Comparison of ENCODE assay signal across 18 mouse cellular contexts in the genomic region with DNA sequence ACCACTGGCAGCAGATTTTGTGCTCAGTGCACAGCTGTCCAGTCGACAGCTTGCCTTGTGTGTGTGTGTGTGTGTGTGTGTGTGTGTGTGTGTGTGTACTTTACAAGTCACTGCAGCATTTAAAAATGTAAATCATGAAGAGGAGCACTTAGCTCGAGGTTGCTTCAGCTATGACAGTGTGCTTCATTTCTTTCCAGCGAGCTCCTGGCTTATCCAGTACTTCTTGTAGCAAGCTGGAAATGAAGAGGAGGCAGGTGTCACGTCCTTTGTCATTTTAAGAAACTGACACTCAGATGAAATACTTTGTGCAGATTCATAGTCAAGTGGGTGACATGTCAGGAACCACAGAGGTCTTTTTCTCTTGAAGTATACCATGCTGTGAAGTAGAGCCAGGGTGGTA.
DNase-seq lines count a peak whose midpoint lies in the region; ATAC-seq lines count a peak whose summit lies in the region.
"Had no signal": no experiment of that assay in that cellular context is flagged by ENCODE, and none has a peak within 500 bp of the region (broad histone marks: within the 10 kb centered on the region; RNA-seq: fewer than 3 reads in every experiment).

No protein-coding gene starts in this region.

- no peaks in the 10 kb centered on the region for H3K9me3 ChIP-seq in forebrain, embryonic 16.5 days (ENCODE audit: control insufficient read depth, low read length)
- H3K9me3 ChIP-seq in midbrain, embryonic 10.5 days (replicated peaks) = no peaks in the 10 kb centered on the region
- H3K9me3 ChIP-seq in neural tube, embryonic 14.5 days (ENCODE audit: control insufficient read depth, low read length) = no peaks in the 10 kb centered on the region
- H3K9me3 ChIP-seq: embryonic facial prominence, embryonic 12.5 days; heart, embryonic 15.5 days had no signal

- peaks cover 24% of the 10 kb centered on the region for H3K4me1 ChIP-seq in forebrain, embryonic 16.5 days (replicated peaks; ENCODE audit: control insufficient read depth, insufficient read depth, low read length)
- H3K4me1 ChIP-seq in midbrain, embryonic 10.5 days = peaks cover 47% of the 10 kb centered on the region
- H3K4me1 ChIP-seq in neural tube, embryonic 14.5 days (ENCODE audit: control insufficient read depth, insufficient read depth, low read length) = peaks cover 33% of the 10 kb centered on the region
- H3K4me1 ChIP-seq: heart, embryonic 15.5 days had no signal

- peak; percentile 39 for ATAC-seq in frontal cortex, adult (ENCODE audit: low TSS enrichment)
- no peak for ATAC-seq in forebrain, embryonic 16.5 days
- ATAC-seq in neural tube, embryonic 14.5 days (ENCODE audit: low read depth) = peak; percentile 7; the same call in 1 of the 2 replicates
- ATAC-seq: liver, postnatal 0 days had no signal

- peak overlapping the region; percentile 75 for H3K27ac ChIP-seq in forebrain, embryonic 16.5 days (ENCODE audit: low read length)
- peak overlapping the region; percentile 70 for H3K27ac ChIP-seq in midbrain, embryonic 10.5 days (replicated peaks)
- peak overlapping the region; percentile 70 for H3K27ac ChIP-seq in neural tube, embryonic 14.5 days (ENCODE audit: low read depth, low read length)
- H3K27ac ChIP-seq: embryonic facial prominence, embryonic 12.5 days; heart, embryonic 15.5 days had no signal

- no peak overlapping the region for H3K9ac ChIP-seq in forebrain, embryonic 16.5 days (replicated peaks; ENCODE audit: low read depth, low read length)
- no peak overlapping the region for H3K9ac ChIP-seq in neural tube, embryonic 14.5 days (replicated peaks; ENCODE audit: low read depth, low read length)
- H3K9ac ChIP-seq: embryonic facial prominence, embryonic 12.5 days; heart, embryonic 15.5 days; liver, postnatal 0 days had no signal

- no peaks in the 10 kb centered on the region for H3K27me3 ChIP-seq in forebrain, embryonic 16.5 days (replicated peaks; ENCODE audit: control insufficient read depth, insufficient read depth, low read length)
- H3K27me3 ChIP-seq in midbrain, embryonic 10.5 days (ENCODE audit: low read depth, poor library complexity, severe bottlenecking) = no peaks in the 10 kb centered on the region
- H3K27me3 ChIP-seq in neural tube, embryonic 14.5 days (ENCODE audit: control insufficient read depth, insufficient read depth, low read length) = no peaks in the 10 kb centered on the region
- H3K27me3 ChIP-seq: CH12.LX; embryonic facial prominence, embryonic 12.5 days; heart, embryonic 15.5 days had no signal

- H3K4me2 ChIP-seq in forebrain, embryonic 16.5 days (ENCODE audit: low read length) = no peak overlapping the region
- no peak overlapping the region for H3K4me2 ChIP-seq in neural tube, embryonic 14.5 days (ENCODE audit: low read depth, low read length)
- H3K4me2 ChIP-seq: embryonic facial prominence, embryonic 12.5 days; heart, embryonic 15.5 days had no signal

- no peaks in the 10 kb centered on the region for H3K36me3 ChIP-seq in forebrain, embryonic 16.5 days (ENCODE audit: control insufficient read depth, insufficient read depth)
- H3K36me3 ChIP-seq in midbrain, embryonic 10.5 days = no peaks in the 10 kb centered on the region
- no peaks in the 10 kb centered on the region for H3K36me3 ChIP-seq in neural tube, embryonic 14.5 days (ENCODE audit: control insufficient read depth, insufficient read depth, low read length)
- H3K36me3 ChIP-seq: embryonic facial prominence, embryonic 12.5 days; heart, embryonic 15.5 days had no signal

- 57% methylated on average over 4 of the region's 4 CpGs for WGBS in forebrain, embryonic 16.5 days
- 73% methylated on average over 4 of the region's 4 CpGs for WGBS in midbrain, embryonic 10.5 days
- WGBS in neural tube, embryonic 14.5 days = 39% methylated on average over 4 of the region's 4 CpGs

- H3K4me3 ChIP-seq in forebrain, embryonic 16.5 days (replicated peaks; ENCODE audit: low read length) = no peak overlapping the region
- H3K4me3 ChIP-seq in midbrain, embryonic 10.5 days = no peak overlapping the region
- no peak overlapping the region for H3K4me3 ChIP-seq in neural tube, embryonic 14.5 days (ENCODE audit: low read depth, low read length)
- H3K4me3 ChIP-seq: embryonic facial prominence, embryonic 12.5 days; heart, embryonic 15.5 days had no signal

- no peak for DNase-seq in frontal cortex, postnatal 14 days (ENCODE audit: low spot score in 2 of 2)
- no peak for DNase-seq in midbrain, embryonic 10.5 days (ENCODE audit: low spot score)
- DNase-seq in cerebellum, adult 11-12 months = no peak
- no peak for DNase-seq in liver
- no peak for DNase-seq in lung, adult 18-20 months
- DNase-seq: adrenal gland, adult 2 months; cerebellum, adult 2 months; heart, adult 18-20 months; kidney, adult 2 months; kidney, postnatal 14 days; liver, postnatal 0 days; thymus, postnatal 4 days had no signal
